Mouse (Mus musculus) c-Kit-positive CD71-positive TER-119-negative erythroid progenitor cells, embryonic 14.5 days (primary cell): ENCODE results near the gene Olfr310.

Experiments
- DNase-seq: peaks from one replicate; pipeline ENCODE4 v3.0.0-alpha.2; 2013; ENCODE audit warnings: low read depth

The Olfr310 gene

GRCm38 (mm10) chr7:86277072-86277471 is at the start of gene Olfr310:
Olfr310 (minus strand) TSS chr7:86277172.
- DNase-seq = no peak

- DNase-seq = no peak
Measured at GRCm38 (mm10) chr7:86325530-86325929, 48.6 kb upstream of the Olfr310 start, which contains the start of gene Olfr308. Olfr308 (minus strand) TSS chr7:86325630.

GRCm38 (mm10) chr7:86321323-86321722 is 44.4 kb upstream of the Olfr310 start:
- no peak for DNase-seq

GRCm38 (mm10) chr7:86313608-86314007 is 36.6 kb upstream of the Olfr310 start, which contains the start of gene Olfr309:
Olfr309 (minus strand) TSS chr7:86313708.
- DNase-seq = no peak

GRCm38 (mm10) chr7:86246208-86246607 is 30.8 kb downstream of the Olfr310 start, which contains the start of gene Vmn2r76:
Vmn2r76 (minus strand) TSS chr7:86246308.
- DNase-seq = no peak
